Mouse (Mus musculus) MEL (cell line): ENCODE results near the gene Cand2. TPM values are rescaled to one million over a fixed set of nuclear protein-coding genes. Genes with fewer than 3 reads are reported as not detected.

Source experiments
- DNase-seq: peaks from one replicate; pipeline ENCODE4 v3.0.0; 2011; ENCODE audit warnings: low read depth, low spot score
- H3K27ac ChIP-seq: 2 replicates; pipeline ENCODE4 v1.5.1; 2012; ENCODE audit warnings: low read depth, mild to moderate bottlenecking, control low read depth, low read length, moderate library complexity; ENCODE audit not compliant: control insufficient read depth
- H3K27me3 ChIP-seq, 2 experiments: fragments of 150-350 bp in 1 of 2; sonication (generic) in 1 of 2; 2 replicates each; pipeline ENCODE4 v1.6.1; 2012; ENCODE audit warnings: low read length in 2 of 2, mild to moderate bottlenecking in 2 of 2, improper control_type of control experiment in 1 of 2, moderate library complexity in 1 of 2; ENCODE audit not compliant: insufficient read depth in 2 of 2, control insufficient read depth in 1 of 2
- H3K36me3 ChIP-seq, 2 experiments: 2 replicates each; pipeline ENCODE4 v1.6.1; 2012 to 2014; ENCODE audit warnings: low read length in 2 of 2, improper control_type of control experiment in 1 of 2, inconsistent platforms in 1 of 2, mild to moderate bottlenecking in 1 of 2; ENCODE audit not compliant: insufficient read depth in 2 of 2, control insufficient read depth in 1 of 2
- H3K4me1 ChIP-seq, 2 experiments: fragments of 150-350 bp in 1 of 2; sonication (generic) in 1 of 2; 2 replicates each; pipeline ENCODE4 v1.6.1; 2012; ENCODE audit warnings: low read length in 2 of 2, improper control_type of control experiment in 1 of 2, mild to moderate bottlenecking in 1 of 2; ENCODE audit not compliant: insufficient read depth in 2 of 2, control insufficient read depth in 1 of 2
- H3K4me3 ChIP-seq, 2 experiments: fragments of 150-350 bp in 1 of 2; sonication (generic) in 1 of 2; 2 replicates each; pipeline ENCODE4 v1.5.1; 2012; ENCODE audit warnings: low read depth in 2 of 2, low read length in 2 of 2, mild to moderate bottlenecking in 2 of 2, moderate library complexity in 2 of 2, control low read depth in 1 of 2, improper control_type of control experiment in 1 of 2; ENCODE audit not compliant: control insufficient read depth in 1 of 2, insufficient read depth in 1 of 2
- H3K79me2 ChIP-seq: 2 replicates; pipeline ENCODE4 v1.6.1; 2012; ENCODE audit warnings: mild to moderate bottlenecking, low read length, moderate library complexity; ENCODE audit not compliant: control insufficient read depth, poor library complexity, insufficient read depth
- H3K9ac ChIP-seq: 2 replicates; pipeline ENCODE4 v1.6.1; 2012; ENCODE audit warnings: low read depth, mild to moderate bottlenecking, control low read depth, low read length, moderate library complexity; ENCODE audit not compliant: control insufficient read depth, poor library complexity, severe bottlenecking
- H3K9me3 ChIP-seq: fragments of 150-350 bp; sonication (generic); replicated peaks from 2 replicates; pipeline ENCODE4 v1.6.1; 2012; ENCODE audit warnings: mild to moderate bottlenecking, low read length, improper control_type of control experiment, moderate library complexity; ENCODE audit not compliant: insufficient read depth
- CHD1 ChIP-seq: IDR thresholded peaks from 2 replicates; pipeline ENCODE4 v1.6.1; 2012; ENCODE audit warnings: low read depth, mild to moderate bottlenecking, inconsistent platforms, low read length, improper control_type of control experiment
- CHD2 ChIP-seq: IDR thresholded peaks from 2 replicates; pipeline ENCODE4 v1.6.1; 2011; ENCODE audit warnings: low read length, improper control_type of control experiment
- ELF1 ChIP-seq: IDR thresholded peaks from 2 replicates; pipeline ENCODE4 v1.6.1; 2014; ENCODE audit warnings: low read depth, mild to moderate bottlenecking, inconsistent platforms, low read length, improper control_type of control experiment, moderate library complexity
- ETS1 ChIP-seq: IDR thresholded peaks from 2 replicates; pipeline ENCODE4 v1.6.1; 2012; ENCODE audit warnings: low read depth, mild to moderate bottlenecking, inconsistent platforms, low read length, improper control_type of control experiment, moderate library complexity
- GATA1 ChIP-seq: IDR thresholded peaks from 2 replicates; pipeline ENCODE4 v1.6.1; 2011; ENCODE audit warnings: low read depth, low read length, improper control_type of control experiment
- MAX ChIP-seq: IDR thresholded peaks from 2 replicates; pipeline ENCODE4 v1.6.1; 2011; ENCODE audit warnings: low read length, improper control_type of control experiment
- MAZ ChIP-seq: IDR thresholded peaks from 2 replicates; pipeline ENCODE4 v1.6.1; 2012; ENCODE audit warnings: low read depth, mild to moderate bottlenecking, inconsistent platforms, low read length, improper control_type of control experiment
- MXI1 ChIP-seq: IDR thresholded peaks from 2 replicates; pipeline ENCODE4 v1.6.1; 2011; ENCODE audit warnings: mild to moderate bottlenecking, low read depth, low read length, improper control_type of control experiment
- MYB ChIP-seq: IDR thresholded peaks from 2 replicates; pipeline ENCODE4 v1.6.1; 2011; ENCODE audit warnings: mild to moderate bottlenecking, low read depth, low read length, improper control_type of control experiment
- NELFE ChIP-seq: IDR thresholded peaks from 2 replicates; pipeline ENCODE4 v1.6.1; 2011; ENCODE audit warnings: low read depth, low read length, improper control_type of control experiment
- SIN3A ChIP-seq: IDR thresholded peaks from 2 replicates; pipeline ENCODE4 v1.6.1; 2012; ENCODE audit warnings: low read length, improper control_type of control experiment, inconsistent platforms
- UBTF ChIP-seq: IDR thresholded peaks from 2 replicates; pipeline ENCODE4 v1.6.1; 2012; ENCODE audit warnings: low read depth, mild to moderate bottlenecking, inconsistent platforms, low read length, improper control_type of control experiment, moderate library complexity, borderline replicate concordance; ENCODE audit not compliant: insufficient read depth
- USF1 ChIP-seq: IDR thresholded peaks from 2 replicates; pipeline ENCODE4 v1.6.1; 2014; ENCODE audit warnings: low read depth, mild to moderate bottlenecking, inconsistent platforms, low read length, improper control_type of control experiment, moderate library complexity
- ZC3H11A ChIP-seq: IDR thresholded peaks from 2 replicates; pipeline ENCODE4 v1.6.1; 2012; ENCODE audit warnings: low read depth, mild to moderate bottlenecking, inconsistent platforms, low read length, improper control_type of control experiment
- polyA plus RNA-seq, 2 experiments: library from polyadenylated mRNA; stranded (reverse) in 1 of 2; unstranded in 1 of 2; fragments of >175 nt in 1 of 2; fragments of >200 nt in 1 of 2; gene quantifications; 2 replicates each; pipeline versions ENCODE4 v1.2.1 to v1.2.4; 2012; ENCODE audit warnings: low replicate concordance in 2 of 2, low read depth in 1 of 2; ENCODE audit not compliant: insufficient read length in 2 of 2, insufficient read depth in 1 of 2, missing spikeins in 1 of 2
- total RNA-seq: library from RNA; depleted of rRNA; stranded (reverse); fragments of 300-350 nt; gene quantifications from 2 replicates; pipeline ENCODE4 v1.2.3, GENCODE M21; 2012

Gene Cand2
- total and polyA plus RNA-seq, 3 experiments = 1.8 to 6.6 TPM; not detected in 1

DNA sequence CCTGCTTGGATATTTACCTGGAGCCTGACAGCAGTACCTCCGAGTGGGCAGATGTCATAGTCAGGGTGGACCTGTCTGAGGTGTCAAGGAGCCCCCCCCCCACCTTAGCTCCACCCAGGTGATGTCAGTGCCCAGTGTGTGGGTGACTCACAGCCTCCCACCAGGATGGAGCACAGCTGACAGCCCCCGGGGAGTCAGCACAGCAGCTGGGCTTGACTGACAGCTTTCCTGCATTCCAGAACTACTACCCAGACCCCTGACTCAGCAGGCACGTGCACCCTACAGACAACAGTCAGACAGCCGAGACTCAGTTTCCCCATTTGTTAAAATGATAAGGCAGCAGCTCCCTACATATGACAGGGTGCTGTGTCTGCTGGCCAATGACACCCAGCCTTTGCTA lies 13.4 kb upstream of the Cand2 start:
- no peaks in the 10 kb centered on the region for H3K9me3 ChIP-seq
- H3K27ac ChIP-seq = no peak overlapping the region
- peaks cover 16 to 48% of the 10 kb centered on the region in 2 experiments for H3K4me1 ChIP-seq
- no peaks in the 10 kb centered on the region for H3K27me3 ChIP-seq
- H3K36me3 ChIP-seq = peaks cover 0 to 29% of the 10 kb centered on the region in 2 experiments; a peak in 2 of 4 replicates
- no peak overlapping the region; the same call in 1 of the 2 replicates for H3K9ac ChIP-seq
- H3K4me3 ChIP-seq = no peak overlapping the region
- no peak for TF ChIP-seq GATA1
- no peak for TF ChIP-seq MAX
- TF ChIP-seq USF1 = no peak
- TF ChIP-seq ETS1 = peak; percentile 73
- H3K79me2 ChIP-seq = no peaks in the 10 kb centered on the region
- no peak for DNase-seq

- TF ChIP-seq MAX (0 out of 2 replicates have a peak, but pooled peaks have one; percentile 14), SIN3A (0 out of 2 replicates have a peak, but pooled peaks have one; percentile 11), NELFE (peak; percentile 34; the same call in 1 of the 2 replicates), MYB (no peak), UBTF (no peak), ZC3H11A (no peak), CHD2 (peak; percentile 27; the same call in 1 of the 2 replicates), MXI1 (peak; percentile 54; the same call in 1 of the 2 replicates), ELF1 (peak; percentile 41; the same call in 1 of the 2 replicates), CHD1 (0 out of 2 replicates have a peak, but pooled peaks have one; percentile 35), MAZ (peak; percentile 69)
- DNase-seq = peak; percentile 78
- Histone ChIP-seq H3K4me1 (peaks cover 13 to 43% of the 10 kb centered on the region in 2 experiments), H3K4me3 (peak within 1 kb of the TSS; percentile 34 to 56), H3K27ac (peak within 1 kb of the TSS; percentile 64), H3K9me3 (no peaks in the 10 kb centered on the region), H3K27me3 (no peaks in the 10 kb centered on the region), H3K36me3 (peaks cover 0 to 26% of the 10 kb centered on the region in 2 experiments; a peak in 2 of 4 replicates), H3K79me2 (no peaks in the 10 kb centered on the region), H3K9ac (peak within 1 kb of the TSS; percentile 56)
Measured at GRCm38 (mm10) chr6:115761995-115762756, 12.2 kb upstream of the Cand2 start, which contains the start of gene Tmem40. Tmem40 (minus strand) TSS chr6:115762410.
